Mouse (Mus musculus): ENCODE results near the gene Tmed4. TPM values are rescaled to one million over a fixed set of nuclear protein-coding genes. Genes with fewer than 3 reads are reported as not detected.

The Tmed4 gene
- polyA plus RNA-seq (2016; fragmentation: Nextera tagmentation; extraction: Ambion mirVana): 100.0 and 105 TPM in 2 replicates

DNA sequence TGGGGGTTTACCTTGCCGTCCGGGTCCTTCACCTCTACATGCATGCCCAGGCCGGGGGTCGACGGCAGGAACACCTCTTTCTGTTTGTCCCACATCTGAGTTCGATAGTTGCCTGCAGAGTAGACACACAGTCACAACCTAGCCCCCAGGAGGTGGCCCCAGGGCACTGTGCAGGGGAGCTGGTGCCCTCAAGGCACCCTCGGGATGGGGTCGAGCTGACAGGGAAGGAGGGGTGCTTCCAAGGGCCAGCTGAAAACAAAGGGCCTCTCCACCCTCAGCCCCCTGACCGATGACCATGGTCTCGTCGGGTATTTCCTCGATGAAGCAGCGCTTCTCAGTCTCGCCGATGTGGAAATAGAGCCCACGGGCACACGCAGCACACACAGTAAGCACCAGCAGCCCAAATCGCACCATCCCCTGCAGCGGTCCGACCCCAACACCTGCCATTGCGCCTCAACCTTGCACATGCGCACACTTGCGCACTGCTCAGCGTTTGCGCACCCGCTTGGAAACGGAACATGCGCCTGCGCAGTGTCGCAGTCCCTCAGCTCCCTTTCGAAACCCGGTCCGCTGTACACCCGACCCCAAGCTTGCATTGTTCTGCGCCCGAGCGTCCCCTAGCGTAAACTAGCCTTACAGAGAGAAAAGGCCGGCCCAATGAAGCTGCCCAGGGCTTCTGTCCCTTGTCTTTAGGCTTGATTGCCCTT lies at the start of gene Tmed4:
Tmed4 (minus strand) TSS at position 484 of the 707 bp plus-strand sequence.
- H3K9me3 ChIP-seq (replicated peaks): no peaks in the 10 kb centered on the region
- H3K27ac ChIP-seq: peak within 1 kb of the TSS; percentile 88
- H3K4me3 ChIP-seq: peak within 1 kb of the TSS; percentile 90
- H3K36me3 ChIP-seq: peaks cover 36% of the 10 kb centered on the region
- peaks cover 12% of the 10 kb centered on the region for H3K4me1 ChIP-seq
- 1% methylated on average over 39 of the region's 39 CpGs for WGBS
- DNase-seq (ENCODE audit: low spot score): peak; percentile 98
- H3K27me3 ChIP-seq (ENCODE audit: low read depth, poor library complexity, severe bottlenecking): no peaks in the 10 kb centered on the region

DNA sequence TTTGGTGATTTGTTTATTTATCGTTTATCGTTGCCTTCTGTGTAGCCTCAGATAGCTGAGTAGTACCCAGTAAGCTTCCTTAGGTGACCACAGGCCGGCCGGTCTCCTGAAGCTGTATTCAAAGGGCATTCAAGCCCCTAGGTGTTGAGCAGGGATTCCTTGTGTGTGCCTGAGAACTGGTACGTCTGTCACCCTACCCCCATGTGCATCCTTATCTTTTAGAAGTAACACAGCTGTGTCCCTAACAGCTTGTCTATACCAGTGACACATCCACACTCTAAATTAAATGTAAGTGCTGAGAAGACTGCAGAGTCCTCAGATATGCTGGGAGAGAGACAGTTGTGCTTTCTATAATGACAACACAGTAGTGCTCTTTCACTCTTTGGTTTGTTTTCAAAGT lies 48.7 kb upstream of the Tmed4 start:
- 86% methylated on average over 5 of the region's 5 CpGs for WGBS
- Histone ChIP-seq H3K4me1 (no peaks in the 10 kb centered on the region), H3K27me3 (ENCODE audit: low read depth, poor library complexity, severe bottlenecking) (no peaks in the 10 kb centered on the region), H3K9me3 (replicated peaks) (no peaks in the 10 kb centered on the region), H3K27ac (no peak overlapping the region), H3K4me3 (no peak overlapping the region), H3K36me3 (peaks cover 49% of the 10 kb centered on the region)
- no peak for DNase-seq (ENCODE audit: low spot score)

DNA sequence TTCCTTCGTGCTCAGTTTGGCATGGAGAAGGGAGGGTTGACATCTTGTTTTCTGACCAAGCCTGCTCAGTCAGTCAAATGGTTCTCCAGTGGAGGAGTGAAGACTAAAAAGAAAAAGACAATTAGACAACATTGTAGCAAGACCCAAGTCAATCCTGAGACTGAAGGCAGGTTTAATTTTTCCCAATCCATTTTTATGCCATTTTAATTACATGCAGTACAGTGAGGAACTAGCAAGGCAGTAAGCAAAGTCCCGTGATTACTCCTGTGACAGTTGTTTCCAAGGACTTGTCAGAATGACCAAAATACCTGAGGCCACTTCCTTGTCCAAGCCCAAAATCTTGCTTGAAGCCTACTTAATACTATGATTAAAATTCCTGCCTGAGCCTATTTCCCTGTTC lies 47.4 kb upstream of the Tmed4 start:
- Histone ChIP-seq H3K9me3 (replicated peaks) (no peaks in the 10 kb centered on the region), H3K4me3 (no peak overlapping the region), H3K4me1 (no peaks in the 10 kb centered on the region), H3K36me3 (peaks cover 60% of the 10 kb centered on the region), H3K27ac (no peak overlapping the region), H3K27me3 (ENCODE audit: low read depth, poor library complexity, severe bottlenecking) (no peaks in the 10 kb centered on the region)
- DNase-seq (ENCODE audit: low spot score): no peak
- WGBS: 88% methylated on average over 2 of the region's 2 CpGs

DNA sequence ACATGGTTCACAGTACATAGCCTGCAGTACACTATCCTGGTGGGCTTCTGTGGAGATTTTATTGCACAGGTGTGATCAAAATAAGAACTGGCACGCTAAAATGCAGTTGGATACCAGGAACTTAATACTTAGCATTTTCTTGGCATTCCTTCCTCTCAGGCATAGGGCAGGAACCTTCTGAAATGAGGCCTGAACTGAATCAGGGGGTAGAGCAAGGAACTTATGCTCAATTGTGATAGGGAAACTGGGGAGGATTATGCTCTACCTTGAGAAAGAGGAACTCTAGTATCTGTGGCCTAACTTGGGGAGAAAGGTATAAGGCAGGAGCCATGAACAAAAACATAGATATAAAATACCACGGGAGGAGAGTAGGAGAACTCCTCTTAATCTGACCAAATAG lies 44.7 kb upstream of the Tmed4 start:
- Histone ChIP-seq H3K9me3 (replicated peaks) (no peaks in the 10 kb centered on the region), H3K36me3 (peaks cover 76% of the 10 kb centered on the region), H3K27me3 (ENCODE audit: low read depth, poor library complexity, severe bottlenecking) (no peaks in the 10 kb centered on the region), H3K4me1 (no peaks in the 10 kb centered on the region), H3K4me3 (no peak overlapping the region), H3K27ac (no peak overlapping the region)
- DNase-seq (ENCODE audit: low spot score): no peak
- WGBS: 93% methylated on average over 2 of the region's 2 CpGs

DNA sequence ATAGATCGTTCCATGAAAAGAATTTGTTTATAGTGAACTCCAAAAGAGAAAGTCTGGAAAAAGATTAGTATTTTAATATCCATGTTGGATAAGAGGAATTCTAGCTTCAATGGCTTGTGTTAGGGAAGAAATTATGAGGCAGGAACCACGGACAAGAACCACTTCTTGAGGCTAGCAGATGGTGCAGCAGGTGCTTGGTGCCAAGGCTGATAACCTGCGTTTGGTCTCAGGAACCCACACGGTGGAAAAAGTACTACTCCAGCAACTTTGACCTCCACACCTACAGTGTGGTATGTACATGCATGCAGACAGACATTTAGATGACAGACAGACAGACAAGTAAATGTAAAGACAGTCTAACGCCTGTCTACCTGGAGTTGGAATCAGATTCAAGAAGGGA lies 43.9 kb upstream of the Tmed4 start:
- 93% methylated on average over 5 of the region's 5 CpGs for WGBS
- Histone ChIP-seq H3K36me3 (peaks cover 78% of the 10 kb centered on the region), H3K4me3 (no peak overlapping the region), H3K27me3 (ENCODE audit: low read depth, poor library complexity, severe bottlenecking) (no peaks in the 10 kb centered on the region), H3K27ac (no peak overlapping the region), H3K9me3 (replicated peaks) (no peaks in the 10 kb centered on the region), H3K4me1 (no peaks in the 10 kb centered on the region)
- DNase-seq (ENCODE audit: low spot score): no peak

DNA sequence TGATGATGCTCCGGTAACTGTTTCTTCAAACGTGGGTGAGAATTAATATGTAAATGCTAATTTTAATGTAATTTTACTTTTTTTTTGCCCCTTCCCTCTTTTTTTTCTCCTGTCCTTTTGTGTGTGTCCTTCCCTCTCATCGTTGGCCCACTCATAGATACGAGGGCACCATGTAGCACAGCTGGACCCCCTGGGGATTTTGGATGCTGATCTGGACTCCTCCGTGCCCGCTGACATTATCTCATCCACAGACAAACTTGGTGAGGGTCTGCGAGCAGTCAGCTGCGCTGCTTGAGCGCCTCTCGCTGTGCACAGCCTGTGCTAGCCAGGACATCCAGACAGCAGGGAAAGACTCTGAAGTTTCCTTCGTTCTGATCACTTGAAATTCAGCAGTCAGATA lies 42.2 kb upstream of the Tmed4 start:
- 93% methylated on average over 11 of the region's 11 CpGs for WGBS
- H3K27me3 ChIP-seq (ENCODE audit: low read depth, poor library complexity, severe bottlenecking): no peaks in the 10 kb centered on the region
- no peak for DNase-seq (ENCODE audit: low spot score)
- no peak overlapping the region for H3K27ac ChIP-seq
- no peaks in the 10 kb centered on the region for H3K9me3 ChIP-seq (replicated peaks)
- H3K4me3 ChIP-seq: no peak overlapping the region
- peaks cover 83% of the 10 kb centered on the region for H3K36me3 ChIP-seq
- no peaks in the 10 kb centered on the region for H3K4me1 ChIP-seq

DNA sequence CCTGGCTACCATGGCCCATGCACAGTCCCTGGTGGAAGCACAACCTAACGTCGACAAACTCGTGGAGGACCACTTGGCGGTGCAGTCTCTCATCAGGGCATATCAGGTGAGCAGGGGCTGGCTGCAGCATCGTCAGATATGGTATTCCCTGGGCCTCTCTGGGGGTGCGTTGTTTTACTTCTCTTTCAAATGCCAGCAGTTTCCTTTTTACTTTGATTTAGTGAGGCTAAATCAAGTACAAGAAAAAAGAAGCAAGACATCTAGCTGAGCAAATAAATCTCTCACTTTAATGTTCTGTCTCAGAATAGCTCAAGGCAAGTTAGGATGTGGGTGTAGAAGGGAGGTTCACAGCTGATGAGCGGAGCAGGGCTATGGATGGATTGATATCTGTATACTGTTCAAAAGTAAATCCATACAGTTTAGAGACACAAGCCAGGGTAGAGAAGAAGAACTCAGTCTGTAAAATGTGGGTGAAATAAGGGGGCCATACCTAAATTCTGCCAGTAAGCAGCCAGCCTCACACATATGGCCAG lies 39.3 kb upstream of the Tmed4 start:
- DNase-seq (ENCODE audit: low spot score): no peak
- Histone ChIP-seq H3K4me1 (no peaks in the 10 kb centered on the region), H3K27me3 (ENCODE audit: low read depth, poor library complexity, severe bottlenecking) (no peaks in the 10 kb centered on the region), H3K4me3 (no peak overlapping the region), H3K9me3 (replicated peaks) (no peaks in the 10 kb centered on the region), H3K36me3 (peaks cover 90% of the 10 kb centered on the region), H3K27ac (no peak overlapping the region)
- WGBS: 85% methylated on average over 7 of the region's 7 CpGs

DNA sequence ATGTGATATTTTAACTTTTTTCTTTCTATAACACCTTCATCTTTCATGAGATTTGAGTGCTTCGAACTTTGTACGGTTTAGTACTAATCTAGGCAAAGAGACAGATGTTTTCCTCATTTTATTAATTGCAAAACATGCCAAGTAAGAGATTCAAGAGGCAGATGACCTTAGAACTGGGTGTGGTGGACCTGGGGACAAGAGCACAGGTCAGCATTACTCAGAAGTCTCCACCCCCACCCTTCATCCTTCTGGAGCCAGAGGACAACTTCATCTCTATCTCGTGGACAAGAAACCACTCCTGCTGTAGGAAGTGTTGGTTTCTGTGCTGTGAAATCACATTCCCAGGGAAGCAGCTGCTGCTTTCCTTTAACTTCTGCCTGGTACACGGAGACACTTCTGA lies 33.5 kb upstream of the Tmed4 start:
- 94% methylated on average over 4 of the region's 4 CpGs for WGBS
- peaks cover 87% of the 10 kb centered on the region for H3K36me3 ChIP-seq

DNA sequence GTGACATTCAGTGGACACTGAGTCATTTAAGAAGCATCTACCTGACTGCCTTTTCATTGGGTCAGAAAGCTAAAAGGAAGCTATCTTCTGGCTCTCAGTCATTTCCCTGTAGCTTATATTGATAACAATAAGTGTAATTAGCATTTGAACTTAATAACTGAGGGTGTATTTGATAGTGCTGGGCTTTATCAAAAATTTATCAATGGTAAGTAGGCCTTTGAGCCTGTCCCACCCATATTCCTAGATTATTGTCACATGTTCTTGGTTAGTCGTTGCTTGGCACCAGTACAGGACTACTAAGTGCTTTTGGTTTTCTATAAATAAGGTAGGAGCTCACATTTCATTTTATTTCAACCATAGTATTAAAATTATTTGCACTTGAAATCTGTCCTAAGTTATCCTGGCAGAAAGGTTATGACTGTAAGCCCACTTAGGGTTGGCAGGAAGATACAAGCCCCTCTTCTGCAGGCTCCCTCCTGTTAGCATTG lies 31.3 kb upstream of the Tmed4 start:
- H3K27me3 ChIP-seq (ENCODE audit: low read depth, poor library complexity, severe bottlenecking): no peaks in the 10 kb centered on the region
- H3K36me3 ChIP-seq: peaks cover 86% of the 10 kb centered on the region
- WGBS: 92% methylated on average over 1 of the region's 1 CpGs
- H3K4me3 ChIP-seq: no peak overlapping the region
- no peaks in the 10 kb centered on the region for H3K9me3 ChIP-seq (replicated peaks)
- H3K27ac ChIP-seq: no peak overlapping the region
- no peaks in the 10 kb centered on the region for H3K4me1 ChIP-seq
- DNase-seq (ENCODE audit: low spot score): no peak

More for the DNA sequence above, 33.5 kb upstream of the Tmed4 start:
- Histone ChIP-seq H3K4me3 (no peak overlapping the region), H3K9me3 (replicated peaks) (no peaks in the 10 kb centered on the region), H3K27ac (no peak overlapping the region), H3K4me1 (no peaks in the 10 kb centered on the region), H3K27me3 (ENCODE audit: low read depth, poor library complexity, severe bottlenecking) (no peaks in the 10 kb centered on the region)
- DNase-seq (ENCODE audit: low spot score): no peak

DNA sequence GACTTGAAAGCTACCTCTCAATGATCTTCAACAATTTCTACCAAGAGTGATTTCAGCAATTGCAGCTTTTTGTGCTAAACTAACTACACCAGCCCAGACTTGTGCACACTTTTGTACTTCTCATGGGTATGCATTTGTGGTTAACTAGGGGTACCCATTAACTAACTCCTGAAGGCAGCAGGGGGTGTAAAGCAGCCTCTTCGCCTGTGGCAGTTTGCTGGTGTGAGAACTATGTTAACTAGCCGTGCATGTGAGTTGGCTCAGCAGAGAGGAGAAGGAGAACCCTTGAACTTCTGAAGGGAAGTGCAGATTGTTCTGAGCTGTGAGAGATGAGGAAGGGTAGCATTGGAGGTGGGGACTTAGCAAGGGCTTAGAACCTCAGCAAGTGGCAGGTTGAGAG lies 28.1 kb upstream of the Tmed4 start:
- H3K9me3 ChIP-seq (replicated peaks): no peaks in the 10 kb centered on the region
- H3K4me3 ChIP-seq: no peak overlapping the region
- no peaks in the 10 kb centered on the region for H3K27me3 ChIP-seq (ENCODE audit: low read depth, poor library complexity, severe bottlenecking)
- H3K27ac ChIP-seq: no peak overlapping the region
- WGBS: 90% methylated on average over 2 of the region's 2 CpGs
- DNase-seq (ENCODE audit: low spot score): no peak
- peaks cover 88% of the 10 kb centered on the region for H3K36me3 ChIP-seq
- H3K4me1 ChIP-seq: no peaks in the 10 kb centered on the region

DNA sequence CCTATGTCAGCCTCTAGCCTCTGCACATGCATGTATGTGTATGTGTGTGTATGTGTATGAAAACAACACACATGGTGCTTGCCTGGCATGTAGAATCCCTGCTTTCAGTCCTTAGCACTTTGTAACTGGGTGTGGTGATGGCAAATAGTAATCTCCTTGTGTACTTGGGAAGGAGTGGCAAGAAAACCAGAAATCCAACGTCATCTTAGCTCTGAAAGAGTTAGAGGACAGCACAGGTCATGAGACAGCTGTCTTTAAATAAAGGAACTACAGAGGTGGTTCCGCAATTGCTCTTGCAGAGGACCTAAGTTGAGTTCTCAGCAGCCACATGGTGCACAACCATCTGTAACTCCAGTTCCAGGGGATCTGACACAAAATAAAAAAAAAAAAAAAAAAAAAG lies 24.8 kb upstream of the Tmed4 start:
- WGBS: 87% methylated on average over 2 of the region's 2 CpGs
- no peaks in the 10 kb centered on the region for H3K9me3 ChIP-seq (replicated peaks)
- no peaks in the 10 kb centered on the region for H3K27me3 ChIP-seq (ENCODE audit: low read depth, poor library complexity, severe bottlenecking)
- peaks cover 72% of the 10 kb centered on the region for H3K36me3 ChIP-seq
- no peak overlapping the region for H3K4me3 ChIP-seq
- no peaks in the 10 kb centered on the region for H3K4me1 ChIP-seq
- no peak overlapping the region for H3K27ac ChIP-seq
- no peak for DNase-seq (ENCODE audit: low spot score)

DNA sequence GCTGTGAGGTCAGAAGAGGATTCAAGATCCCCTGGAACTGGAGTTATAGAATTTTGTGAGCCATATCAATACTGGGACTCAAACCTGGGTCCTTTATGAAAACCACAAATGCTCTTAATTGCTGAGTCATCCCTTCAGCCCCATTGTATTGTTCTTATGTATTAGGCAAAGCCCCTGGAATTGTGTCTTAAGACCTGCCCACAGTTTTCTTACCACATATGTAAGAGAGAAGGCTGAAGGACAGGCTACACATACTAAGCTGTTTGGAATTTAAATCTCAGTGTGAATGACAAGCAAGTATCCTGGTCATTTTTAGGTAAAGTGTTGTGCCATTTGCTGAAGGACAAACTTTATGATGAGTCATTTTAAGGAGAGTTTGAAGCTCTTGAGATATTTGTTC lies 21.4 kb upstream of the Tmed4 start:
- Histone ChIP-seq H3K27ac (no peak overlapping the region), H3K4me1 (peaks cover 6% of the 10 kb centered on the region; the same call in 1 of the 2 replicates), H3K4me3 (no peak overlapping the region), H3K27me3 (ENCODE audit: low read depth, poor library complexity, severe bottlenecking) (no peaks in the 10 kb centered on the region), H3K9me3 (replicated peaks) (no peaks in the 10 kb centered on the region), H3K36me3 (peaks cover 44% of the 10 kb centered on the region)
- no peak for DNase-seq (ENCODE audit: low spot score)

DNA sequence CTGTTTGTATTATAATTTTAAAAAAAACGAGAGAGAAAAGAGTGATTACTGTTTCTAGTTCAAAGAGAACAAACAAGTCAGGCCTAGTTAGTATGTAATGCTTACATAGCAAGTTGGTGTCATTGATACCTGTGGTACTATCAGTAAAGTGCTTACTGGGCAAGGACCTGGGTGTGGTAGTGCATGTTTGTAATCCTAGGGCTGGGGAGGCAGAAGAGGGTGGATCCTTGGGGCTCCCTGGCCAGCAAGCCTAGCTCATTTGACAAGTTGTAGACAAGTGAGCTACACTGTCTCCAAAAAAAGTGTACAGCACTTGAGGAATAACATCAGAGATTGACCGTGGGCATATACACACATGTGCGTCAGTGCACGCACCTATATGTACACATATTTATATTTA lies 20.0 kb upstream of the Tmed4 start:
- WGBS: 93% methylated on average over 4 of the region's 4 CpGs
- no peak overlapping the region for H3K27ac ChIP-seq
- no peak overlapping the region for H3K4me3 ChIP-seq
- H3K27me3 ChIP-seq (ENCODE audit: low read depth, poor library complexity, severe bottlenecking): no peaks in the 10 kb centered on the region
- peaks cover 30% of the 10 kb centered on the region for H3K36me3 ChIP-seq
- no peaks in the 10 kb centered on the region for H3K9me3 ChIP-seq (replicated peaks)
- no peak for DNase-seq (ENCODE audit: low spot score)
- H3K4me1 ChIP-seq: peaks cover 9% of the 10 kb centered on the region; the same call in 1 of the 2 replicates
